27 mouse cellular contexts compared by ENCODE assay signal in genomic region chr2:181251841-181252240, GRCm38 (mm10). TPM values are rescaled to one million over a fixed set of nuclear protein-coding genes. Genes with fewer than 3 reads are reported as not detected.
A peak's percentile ranks its signal among the peaks of the same experiment; 100 is the strongest.
DNase-seq lines count a peak whose midpoint lies in the region; ATAC-seq and TF ChIP-seq lines count a peak whose summit lies in the region.
"Had no signal": no experiment of that assay in that cellular context is flagged by ENCODE, and none has a peak within 500 bp of the region (broad histone marks: within the 10 kb centered on the region; RNA-seq: fewer than 3 reads in every experiment).

No protein-coding gene starts in this region.

- no peak for TF ChIP-seq CTCF in liver, adult 2 months (IDR thresholded peaks at IDR 0.05; ENCODE audit: low read depth, low read length)

- no peak for ATAC-seq in liver, embryonic 11.5 days (replicated peaks; ENCODE audit: low FRiP score)
- ATAC-seq: activated CD4-positive, CD25-positive, alpha-beta regulatory T cell, adult 4 months; forebrain, embryonic 13.5 days; forebrain, embryonic 15.5 days; forebrain, postnatal 0 days; Patski had no signal

- TF ChIP-seq POLR2A in liver, adult 2 months (IDR thresholded peaks at IDR 0.05; ENCODE audit: extremely low read depth, insufficient read depth, low read length): no peak

- H3K36me3 ChIP-seq in liver, adult 2 months (ENCODE audit: control insufficient read depth, insufficient read depth, low read length): peaks cover 12% of the 10 kb centered on the region
- H3K36me3 ChIP-seq in liver, embryonic 11.5 days (ENCODE audit: control insufficient read depth, insufficient read depth, low read length): peaks cover 29% of the 10 kb centered on the region

- peaks cover 33% of the 10 kb centered on the region for H3K4me1 ChIP-seq in liver, adult 2 months (ENCODE audit: control insufficient read depth, insufficient read depth, low read length)
- no peaks in the 10 kb centered on the region for H3K4me1 ChIP-seq in liver, embryonic 11.5 days (replicated peaks; ENCODE audit: control insufficient read depth, insufficient read depth, low read length)
- H3K4me1 ChIP-seq: embryonic facial prominence, embryonic 12.5 days; forebrain, embryonic 13.5 days; forebrain, embryonic 15.5 days had no signal

- no peak overlapping the region for H3K4me3 ChIP-seq in liver, adult 2 months (ENCODE audit: insufficient read depth, low read depth, low read length)
- H3K4me3 ChIP-seq in liver, embryonic 11.5 days (ENCODE audit: low read depth, low read length): no peak overlapping the region
- H3K4me3 ChIP-seq: embryonic facial prominence, embryonic 10.5 days; embryonic facial prominence, embryonic 12.5 days; forebrain, embryonic 13.5 days; forebrain, embryonic 15.5 days had no signal

- peak overlapping the region; percentile 95 for H3K27ac ChIP-seq in liver, adult 2 months (replicated peaks; ENCODE audit: insufficient read depth, low read depth, low read length)
- no peak overlapping the region for H3K27ac ChIP-seq in liver, embryonic 11.5 days (ENCODE audit: low read depth, low read length)
- H3K27ac ChIP-seq: embryonic facial prominence, embryonic 10.5 days; embryonic facial prominence, embryonic 12.5 days; forebrain, embryonic 13.5 days; forebrain, embryonic 15.5 days had no signal

- H3K27me3 ChIP-seq in liver, adult 2 months (ENCODE audit: control insufficient read depth, insufficient read depth, low read length): no peaks in the 10 kb centered on the region
- no peaks in the 10 kb centered on the region for H3K27me3 ChIP-seq in liver, embryonic 11.5 days (replicated peaks; ENCODE audit: control insufficient read depth, insufficient read depth, low read length)
- H3K27me3 ChIP-seq: embryonic facial prominence, embryonic 12.5 days; forebrain, embryonic 13.5 days; forebrain, embryonic 15.5 days; Patski had no signal

- H3K9me3 ChIP-seq in liver, embryonic 11.5 days (ENCODE audit: control insufficient read depth, low read length): no peaks in the 10 kb centered on the region
- H3K9me3 ChIP-seq: embryonic facial prominence, embryonic 10.5 days; embryonic facial prominence, embryonic 12.5 days; forebrain, embryonic 13.5 days; forebrain, embryonic 15.5 days had no signal

- H3K4me2 ChIP-seq in liver, embryonic 11.5 days: no peak overlapping the region
- H3K4me2 ChIP-seq: embryonic facial prominence, embryonic 12.5 days; forebrain, embryonic 13.5 days; forebrain, embryonic 15.5 days had no signal

- H3K79me2 ChIP-seq in liver, adult 2 months (ENCODE audit: control insufficient read depth, insufficient read depth, low read length): no peaks in the 10 kb centered on the region

- 21% methylated on average over 1 of the region's 1 CpGs for WGBS in liver, adult 2 months
- WGBS in liver, embryonic 11.5 days: 86% methylated on average over 1 of the region's 1 CpGs

- peak; percentile 71 for DNase-seq in heart, adult 11 months
- DNase-seq in heart, postnatal 36 days: no peak
- peak; percentile 87 for DNase-seq in liver, adult 2 months (ENCODE audit: extremely low read depth, low read depth, low spot score)
- DNase-seq in liver, embryonic 11.5 days (ENCODE audit: low spot score): no peak
- DNase-seq in A20 (ENCODE audit: low read depth, low spot score): peak; percentile 44
- DNase-seq in spleen, postnatal 10 days (ENCODE audit: low spot score in 2 of 2): no peak
- DNase-seq: adrenal gland, adult 8-10 months; adrenal gland, postnatal 14 days; adrenal gland, postnatal 36 days; cerebellum, adult 11-12 months; cerebellum, adult 2 months; cerebellum, adult 9-10 months; cerebellum, postnatal 10 days; cerebellum, postnatal 25 days; forebrain, postnatal 0 days had no signal

- intact Hi-C loops in heart, postnatal 36 days (cut with DNase I): no loop called here

- 0 out of 2 replicates have a peak overlapping the region, but pooled peaks have one; percentile 7 for H3K9ac ChIP-seq in liver, adult 2 months (ENCODE audit: low read depth, low read length)
- H3K9ac ChIP-seq in liver, embryonic 11.5 days (ENCODE audit: low read depth, low read length): no peak overlapping the region
- H3K9ac ChIP-seq: embryonic facial prominence, embryonic 12.5 days; forebrain, embryonic 13.5 days; forebrain, embryonic 15.5 days; forebrain, postnatal 0 days had no signal

RNA-seq across cellular contexts. Expression of gene Helz2, which starts 10.0 kb away (rescaled TPM):
- total RNA-seq in heart, postnatal 36 days (2021): 10 to 100 TPM in 1 of 2 experiments, 1 to 10 TPM in 1; 9.9 to 11.5 TPM
- 20.3 and 28.9 TPM in 2 replicates for total RNA-seq in liver, adult 2 months (2014; rRNA removed)
- polyA plus RNA-seq in liver, adult 2 months (2012; rRNA removed): 39.6 and 65.9 TPM in 2 replicates
- 2.4 and 2.6 TPM in 2 replicates for polyA plus RNA-seq in liver, embryonic 11.5 days (2014; fragmentation: Nextera tagmentation; extraction: Ambion mirVana)

RNA-seq across cellular contexts. Expression of gene Fndc11, which starts 32.0 kb away (rescaled TPM):
- total RNA-seq in heart, postnatal 36 days (2021): under 1 TPM in 1 of 2 experiments, not detected in 1; 0.22 TPM
- total RNA-seq in liver, adult 2 months (2014; rRNA removed): not detected in 2 replicates
- polyA plus RNA-seq in liver, adult 2 months (2012; rRNA removed): 0.10 and 0.12 TPM in 2 replicates
- polyA plus RNA-seq in liver, embryonic 11.5 days (2014; fragmentation: Nextera tagmentation; extraction: Ambion mirVana): 0.34 TPM in 1 of 2 replicates, not detected in the other
- total RNA-seq: adrenal gland, postnatal 14 days; adrenal gland, postnatal 36 days; ES-E14; forebrain, postnatal 0 days had no signal
- polyA plus RNA-seq: C2C12; cerebellum, adult 2 months; cortical plate, adult 2 months; embryonic facial prominence, embryonic 14.5 days; forebrain, embryonic 11.5 days; forebrain, embryonic 15.5 days; Patski had no signal

RNA-seq across cellular contexts. Expression of gene Gmeb2, which starts 36.0 kb away (rescaled TPM):
- total RNA-seq in heart, postnatal 36 days (2021): 1 to 10 TPM; 9.0 to 9.6 TPM
- 7.4 and 8.8 TPM in 2 replicates for total RNA-seq in liver, adult 2 months (2014; rRNA removed)
- 10.7 and 16.1 TPM in 2 replicates for polyA plus RNA-seq in liver, adult 2 months (2012; rRNA removed)
- polyA plus RNA-seq in liver, embryonic 11.5 days (2014; fragmentation: Nextera tagmentation; extraction: Ambion mirVana): 14.7 and 16.4 TPM in 2 replicates

RNA-seq across cellular contexts. Expression of gene Srms, which starts 38.9 kb away (rescaled TPM):
- total RNA-seq in heart, postnatal 36 days (2021): under 1 TPM; 0.14 to 0.49 TPM
- 0.28 and 0.54 TPM in 2 replicates for total RNA-seq in liver, adult 2 months (2014; rRNA removed)
- 1.3 and 1.7 TPM in 2 replicates for polyA plus RNA-seq in liver, adult 2 months (2012; rRNA removed)
- 0.23 TPM in 1 of 2 replicates, not detected in the other for polyA plus RNA-seq in liver, embryonic 11.5 days (2014; fragmentation: Nextera tagmentation; extraction: Ambion mirVana)
- polyA plus RNA-seq: C2C12, Patski had no signal

RNA-seq across cellular contexts. Expression of gene Ptk6, which starts 49.3 kb away (rescaled TPM):
- total RNA-seq in heart, postnatal 36 days (2021): under 1 TPM in 1 of 2 experiments, not detected in 1; 0.05 TPM
- total RNA-seq in liver, adult 2 months (2014; rRNA removed): 1.1 and 2.5 TPM in 2 replicates
- polyA plus RNA-seq in liver, adult 2 months (2012; rRNA removed): 0.81 and 0.83 TPM in 2 replicates
- polyA plus RNA-seq in liver, embryonic 11.5 days (2014; fragmentation: Nextera tagmentation; extraction: Ambion mirVana): not detected in 2 replicates
- total RNA-seq: adrenal gland, adult 18-20 months; adrenal gland, postnatal 36 days; forebrain, postnatal 0 days had no signal
- polyA plus RNA-seq: activated CD4-positive, CD25-positive, alpha-beta regulatory T cell, adult 4 months; C2C12; embryonic facial prominence, embryonic 10.5 days; embryonic facial prominence, embryonic 12.5 days; forebrain, embryonic 11.5 days; forebrain, embryonic 13.5 days; forebrain, embryonic 15.5 days; forebrain, postnatal 0 days; Patski had no signal

Comparison
In these comparisons a context has a peak if more than half of its experiments do, and no peak if none do; other contexts are left out.
1. DNase-seq: peak in heart, adult 11 months (single experiment), liver, adult 2 months (single experiment) and A20 (single experiment); none in heart, postnatal 36 days (0 of 2), liver, embryonic 11.5 days (single experiment) and spleen, postnatal 10 days (0 of 2).